10 mouse cellular contexts compared by ENCODE assay signal in genomic region chr7:18950523-18951315, GRCm38 (mm10). TPM values are rescaled to one million over a fixed set of nuclear protein-coding genes. Genes with fewer than 3 reads are reported as not detected.
DNase-seq lines count a peak whose midpoint lies in the region; ATAC-seq and TF ChIP-seq lines count a peak whose summit lies in the region.
"Had no signal": no experiment of that assay in that cellular context is flagged by ENCODE, and none has a peak within 500 bp of the region (broad histone marks: within the 10 kb centered on the region; RNA-seq: fewer than 3 reads in every experiment).

No protein-coding gene starts in this region.

- H3K4me1 ChIP-seq in hindbrain, embryonic 15.5 days (replicated peaks): peaks cover 39% of the 10 kb centered on the region
- H3K4me1 ChIP-seq in neural tube, embryonic 15.5 days: peaks cover 39% of the 10 kb centered on the region
- H3K4me1 ChIP-seq in heart, embryonic 11.5 days (ENCODE audit: control insufficient read depth, insufficient read depth, low read length): peaks cover 3% of the 10 kb centered on the region; the same call in 1 of the 2 replicates

- H3K9me3 ChIP-seq in hindbrain, embryonic 15.5 days: no peaks in the 10 kb centered on the region
- H3K9me3 ChIP-seq in neural tube, embryonic 15.5 days (replicated peaks): no peaks in the 10 kb centered on the region
- H3K9me3 ChIP-seq in heart, embryonic 11.5 days (replicated peaks; ENCODE audit: control insufficient read depth, low read length): no peaks in the 10 kb centered on the region
- H3K9me3 ChIP-seq: limb, embryonic 15.5 days had no signal

- TF ChIP-seq CTCF in left cerebral cortex, adult 2 months (IDR thresholded peaks at IDR 0.05): no peak

- ATAC-seq in hindbrain, embryonic 15.5 days (ENCODE audit: low FRiP score, low read depth): peak; percentile 12; the same call in 1 of the 2 replicates
- peak; percentile 50 for ATAC-seq in neural tube, embryonic 15.5 days (ENCODE audit: low FRiP score)
- ATAC-seq in heart, embryonic 11.5 days (replicated peaks; ENCODE audit: insufficient number of reproducible peaks, low FRiP score, low TSS enrichment): no peak

- no peak overlapping the region for H3K9ac ChIP-seq in hindbrain, embryonic 15.5 days
- H3K9ac ChIP-seq in neural tube, embryonic 15.5 days (replicated peaks): 0 out of 2 replicates have a peak overlapping the region, but pooled peaks have one; percentile 0
- no peak overlapping the region for H3K9ac ChIP-seq in heart, embryonic 11.5 days (ENCODE audit: low read depth, low read length)
- H3K9ac ChIP-seq: limb, embryonic 15.5 days had no signal

- H3K36me3 ChIP-seq in hindbrain, embryonic 15.5 days: peaks cover 39% of the 10 kb centered on the region
- peaks cover 46% of the 10 kb centered on the region for H3K36me3 ChIP-seq in neural tube, embryonic 15.5 days
- no peaks in the 10 kb centered on the region for H3K36me3 ChIP-seq in heart, embryonic 11.5 days (ENCODE audit: control insufficient read depth, insufficient read depth, low read length)
- H3K36me3 ChIP-seq: limb, embryonic 15.5 days had no signal

- DNase-seq in left cerebral cortex, adult 2 months (ENCODE audit: extremely low spot score in 1 of 2, low spot score in 2 of 2): no peak
- DNase-seq in left cerebral cortex, adult 18-20 months (ENCODE audit: low spot score in 2 of 2): no peak
- DNase-seq in embryo, embryonic 10.5 days (ENCODE audit: low spot score): peak; percentile 76
- no peak for DNase-seq in heart, adult 18-20 months
- DNase-seq in ovary, postnatal 10 days (ENCODE audit: low spot score): no peak
- DNase-seq: kidney, adult 11 months had no signal

- H3K4me3 ChIP-seq in left cerebral cortex, adult 2 months: peak overlapping the region; percentile 4; the same call in 1 of the 2 replicates
- H3K4me3 ChIP-seq in hindbrain, embryonic 15.5 days: 0 out of 2 replicates have a peak overlapping the region, but pooled peaks have one; percentile 2
- H3K4me3 ChIP-seq in neural tube, embryonic 15.5 days (replicated peaks): no peak overlapping the region
- H3K4me3 ChIP-seq in heart, embryonic 11.5 days (ENCODE audit: low read depth, low read length): no peak overlapping the region
- H3K4me3 ChIP-seq: limb, embryonic 15.5 days had no signal

- intact Hi-C loops in left cerebral cortex, adult 2 months (cut with DNase I): loop anchor here (2.0 kb wide), 1 partner anchor 24 kb away; no protein-coding TSS in a partner anchor

- H3K4me2 ChIP-seq in hindbrain, embryonic 15.5 days: peak overlapping the region; percentile 39
- H3K4me2 ChIP-seq in neural tube, embryonic 15.5 days: peak overlapping the region; percentile 32
- H3K4me2 ChIP-seq in heart, embryonic 11.5 days: no peak overlapping the region
- H3K4me2 ChIP-seq: limb, embryonic 15.5 days had no signal

- H3K27me3 ChIP-seq in hindbrain, embryonic 15.5 days: no peaks in the 10 kb centered on the region
- no peaks in the 10 kb centered on the region for H3K27me3 ChIP-seq in neural tube, embryonic 15.5 days (replicated peaks)
- peaks cover 5% of the 10 kb centered on the region for H3K27me3 ChIP-seq in heart, embryonic 11.5 days (ENCODE audit: control insufficient read depth, insufficient read depth, low read length)

- 15% methylated on average over 18 of the region's 18 CpGs for whole genome bisulfite sequencing in hindbrain, embryonic 15.5 days
- WGBS in neural tube, embryonic 15.5 days: 18% methylated on average over 18 of the region's 18 CpGs
- WGBS in heart, embryonic 11.5 days (ENCODE audit: insufficient replicate concordance): 23% methylated on average over 18 of the region's 18 CpGs

- H3K27ac ChIP-seq in left cerebral cortex, adult 2 months: peak overlapping the region; percentile 70
- peak overlapping the region; percentile 83 for H3K27ac ChIP-seq in hindbrain, embryonic 15.5 days (replicated peaks)
- H3K27ac ChIP-seq in neural tube, embryonic 15.5 days (replicated peaks): peak overlapping the region; percentile 77
- no peak overlapping the region for H3K27ac ChIP-seq in heart, embryonic 11.5 days (ENCODE audit: low read depth, low read length)
- H3K27ac ChIP-seq: limb, embryonic 15.5 days had no signal

RNA-seq across cellular contexts. Expression of gene Nova2, which starts 25.0 kb away (rescaled TPM):
- 10 to 100 TPM; 79.9 to 86.4 TPM for total RNA-seq in left cerebral cortex, adult 2 months (2021)
- total RNA-seq in left cerebral cortex, adult 18-20 months (2021): 10 to 100 TPM; 69.9 to 70.1 TPM
- polyA plus RNA-seq in hindbrain, embryonic 15.5 days (2015; fragmentation: Nextera tagmentation; extraction: Ambion mirVana): 12.5 and 13.0 TPM in 2 replicates
- polyA plus RNA-seq in neural tube, embryonic 15.5 days (2015; fragmentation: Nextera tagmentation; extraction: Ambion mirVana): 9.4 and 10.6 TPM in 2 replicates
- 1 to 10 TPM; 4.4 to 4.9 TPM for total RNA-seq in heart, adult 18-20 months (2021)
- 0.77 and 0.93 TPM in 2 replicates for polyA plus RNA-seq in heart, embryonic 11.5 days (2014; fragmentation: Nextera tagmentation; extraction: Ambion mirVana)

RNA-seq across cellular contexts. Expression of gene Nanos2, which starts 36.5 kb away (rescaled TPM):
- under 1 TPM; 0.51 to 0.86 TPM for total RNA-seq in left cerebral cortex, adult 2 months (2021)
- under 1 TPM; 0.40 to 0.49 TPM for total RNA-seq in left cerebral cortex, adult 18-20 months (2021)
- 0.53 and 0.83 TPM in 2 replicates for polyA plus RNA-seq in hindbrain, embryonic 15.5 days (2015; fragmentation: Nextera tagmentation; extraction: Ambion mirVana)
- polyA plus RNA-seq in neural tube, embryonic 15.5 days (2015; fragmentation: Nextera tagmentation; extraction: Ambion mirVana): 0.84 and 0.93 TPM in 2 replicates
- total RNA-seq in heart, adult 18-20 months (2021): not detected
- polyA plus RNA-seq in heart, embryonic 11.5 days (2014; fragmentation: Nextera tagmentation; extraction: Ambion mirVana): not detected in 2 replicates
- polyA plus RNA-seq: limb, embryonic 15.5 days had no signal

RNA-seq across cellular contexts. Expression of gene Mypop, which starts 40.3 kb away (rescaled TPM):
- 10 to 100 TPM; 50.6 to 61.2 TPM for total RNA-seq in left cerebral cortex, adult 2 months (2021)
- total RNA-seq in left cerebral cortex, adult 18-20 months (2021): 10 to 100 TPM; 53.8 to 59.5 TPM
- 6.9 and 7.2 TPM in 2 replicates for polyA plus RNA-seq in hindbrain, embryonic 15.5 days (2015; fragmentation: Nextera tagmentation; extraction: Ambion mirVana)
- polyA plus RNA-seq in neural tube, embryonic 15.5 days (2015; fragmentation: Nextera tagmentation; extraction: Ambion mirVana): 7.6 and 8.0 TPM in 2 replicates
- 1 to 10 TPM; 3.6 to 4.0 TPM for total RNA-seq in heart, adult 18-20 months (2021)
- polyA plus RNA-seq in heart, embryonic 11.5 days (2014; fragmentation: Nextera tagmentation; extraction: Ambion mirVana): 2.1 and 2.2 TPM in 2 replicates

RNA-seq across cellular contexts. Expression of gene Ccdc61, which starts 40.5 kb away (rescaled TPM):
- total RNA-seq in left cerebral cortex, adult 2 months (2021): 10 to 100 TPM; 10.5 to 11.0 TPM
- total RNA-seq in left cerebral cortex, adult 18-20 months (2021): 10 to 100 TPM; 10.5 to 12.6 TPM
- polyA plus RNA-seq in hindbrain, embryonic 15.5 days (2015; fragmentation: Nextera tagmentation; extraction: Ambion mirVana): 29.7 and 30.6 TPM in 2 replicates
- polyA plus RNA-seq in neural tube, embryonic 15.5 days (2015; fragmentation: Nextera tagmentation; extraction: Ambion mirVana): 29.9 and 31.9 TPM in 2 replicates
- 10 to 100 TPM in 1 of 2 experiments, 1 to 10 TPM in 1; 8.8 to 10.2 TPM for total RNA-seq in heart, adult 18-20 months (2021)
- polyA plus RNA-seq in heart, embryonic 11.5 days (2014; fragmentation: Nextera tagmentation; extraction: Ambion mirVana): 12.1 and 19.8 TPM in 2 replicates

RNA-seq across cellular contexts. Expression of gene Irf2bp1, which starts 53.1 kb away (rescaled TPM):
- total RNA-seq in left cerebral cortex, adult 2 months (2021): 10 to 100 TPM; 47.7 to 49.2 TPM
- total RNA-seq in left cerebral cortex, adult 18-20 months (2021): 10 to 100 TPM; 55.7 to 57.8 TPM
- 31.6 and 35.2 TPM in 2 replicates for polyA plus RNA-seq in hindbrain, embryonic 15.5 days (2015; fragmentation: Nextera tagmentation; extraction: Ambion mirVana)
- 28.4 and 28.6 TPM in 2 replicates for polyA plus RNA-seq in neural tube, embryonic 15.5 days (2015; fragmentation: Nextera tagmentation; extraction: Ambion mirVana)
- 10 to 100 TPM; 22.4 to 23.1 TPM for total RNA-seq in heart, adult 18-20 months (2021)
- polyA plus RNA-seq in heart, embryonic 11.5 days (2014; fragmentation: Nextera tagmentation; extraction: Ambion mirVana): 13.9 and 14.2 TPM in 2 replicates

Comparison
In these comparisons a context has a peak if more than half of its experiments do, and no peak if none do; other contexts are left out.
1. H3K4me3 ChIP-seq: peak in left cerebral cortex, adult 2 months (single experiment) and hindbrain, embryonic 15.5 days (single experiment); none in neural tube, embryonic 15.5 days (single experiment) and heart, embryonic 11.5 days (single experiment).
2. RNA of gene Nova2, which starts 25.0 kb away (total RNA-seq): 79.9 to 86.4 TPM in left cerebral cortex, adult 2 months and 69.9 to 70.1 TPM in left cerebral cortex, adult 18-20 months; 4.4 to 4.9 TPM in heart, adult 18-20 months; every median in the first group is over 10 times any median in the second.
3. RNA of gene Mypop, which starts 40.3 kb away (total RNA-seq): 50.6 to 61.2 TPM in left cerebral cortex, adult 2 months and 53.8 to 59.5 TPM in left cerebral cortex, adult 18-20 months; 3.6 to 4.0 TPM in heart, adult 18-20 months; every median in the first group is over 10 times any median in the second.